17 mouse cellular contexts compared by ENCODE assay signal in genomic region chr2:3770383-3770782, GRCm38 (mm10).
A peak's percentile ranks its signal among the peaks of the same experiment; 100 is the strongest.
DNase-seq lines count a peak whose midpoint lies in the region; ATAC-seq and TF ChIP-seq lines count a peak whose summit lies in the region.
"Had no signal": no experiment of that assay in that cellular context is flagged by ENCODE, and none has a peak within 500 bp of the region (broad histone marks: within the 10 kb centered on the region; RNA-seq: fewer than 3 reads in every experiment).

No protein-coding gene starts in this region.

- WGBS in liver, postnatal 0 days (ENCODE audit: insufficient replicate concordance), result 62% methylated on average over 2 of the region's 2 CpGs

- no peak overlapping the region for H3K27ac ChIP-seq in liver, postnatal 0 days (ENCODE audit: low read depth)
- H3K27ac ChIP-seq: heart, embryonic 13.5 days; limb, embryonic 10.5 days; lung, embryonic 15.5 days had no signal

- peak; percentile 67 for DNase-seq in heart, adult 11 months
- DNase-seq in heart, adult 18-20 months, result no peak
- peak; percentile 71 to 91 for DNase-seq in kidney, adult 8-10 months
- peak; percentile 61 to 85 for DNase-seq in kidney, postnatal 36 days
- no peak for DNase-seq in liver, postnatal 0 days
- DNase-seq in left cerebral cortex, postnatal 14 days (ENCODE audit: low spot score in 2 of 2), result no peak
- DNase-seq in T-cell, adult 2 months (ENCODE audit: low spot score), result no peak
- no peak for DNase-seq in retina, postnatal 1 day
- DNase-seq: gastrocnemius, postnatal 25 days; layer of hippocampus, postnatal 36 days; midbrain, embryonic 14.5 days; thymus, adult 2 months had no signal

- no peak for TF ChIP-seq CTCF in liver, postnatal 0 days (IDR thresholded peaks at IDR 0.05; ENCODE audit: low read depth)

- no peaks in the 10 kb centered on the region for H3K27me3 ChIP-seq in liver, postnatal 0 days (ENCODE audit: insufficient read depth, low read length)
- H3K27me3 ChIP-seq: heart, embryonic 13.5 days; lung, embryonic 15.5 days had no signal

- no peaks in the 10 kb centered on the region for H3K9me3 ChIP-seq in liver, postnatal 0 days (ENCODE audit: low read length)
- H3K9me3 ChIP-seq: heart, embryonic 13.5 days; limb, embryonic 10.5 days; lung, embryonic 15.5 days had no signal

- no peak overlapping the region for H3K9ac ChIP-seq in liver, postnatal 0 days (replicated peaks)
- H3K9ac ChIP-seq: heart, embryonic 13.5 days; lung, embryonic 15.5 days had no signal

- TF ChIP-seq EP300 in liver, postnatal 0 days (IDR thresholded peaks at IDR 0.05; ENCODE audit: low read depth), result no peak

- no peak overlapping the region for H3K4me2 ChIP-seq in liver, postnatal 0 days (ENCODE audit: low read depth, low read length)
- H3K4me2 ChIP-seq: heart, embryonic 13.5 days; lung, embryonic 15.5 days had no signal

- H3K4me3 ChIP-seq in liver, postnatal 0 days (ENCODE audit: low read depth, low read length), result no peak overlapping the region
- H3K4me3 ChIP-seq: heart, embryonic 13.5 days; limb, embryonic 10.5 days; lung, embryonic 15.5 days had no signal

- peaks cover 10% of the 10 kb centered on the region; the same call in 1 of the 2 replicates for H3K4me1 ChIP-seq in liver, postnatal 0 days (ENCODE audit: insufficient read depth)

- intact Hi-C loops in left cerebral cortex, postnatal 14 days (cut with DNase I), result no loop called here

- ATAC-seq in liver, postnatal 0 days, result peak; percentile 81
- ATAC-seq: activated CD4-positive, CD25-positive, alpha-beta regulatory T cell, adult 4 months; inflammation-experienced regulatory T-cells, adult 6 months had no signal

- H3K36me3 ChIP-seq in liver, postnatal 0 days (replicated peaks; ENCODE audit: insufficient read depth, low read length), result peaks cover 9% of the 10 kb centered on the region; the same call in 1 of the 2 replicates

Comparison
In these comparisons a context has a peak if more than half of its experiments do, and no peak if none do; other contexts are left out.
1. DNase-seq: peak in heart, adult 11 months (single experiment), kidney, adult 8-10 months (2 of 2) and kidney, postnatal 36 days (2 of 2); none in heart, adult 18-20 months (0 of 2), liver, postnatal 0 days (single experiment), left cerebral cortex, postnatal 14 days (0 of 2), T-cell, adult 2 months (single experiment) and retina, postnatal 1 day (single experiment).